Mouse (Mus musculus) myocyte (in vitro differentiated cells): Measurements from ENCODE around the gene 4930402H24Rik.

ENCODE experiments used
- POLR2A ChIP-seq: IDR thresholded peaks from one replicate; pipeline ENCODE4 v1.6.1; 2011; ENCODE audit warnings: low read depth, mild to moderate bottlenecking, control low read depth, moderate library complexity; ENCODE audit not compliant: insufficient read length
- REST ChIP-seq: IDR thresholded peaks from one replicate; pipeline ENCODE4 v1.6.1; 2011; ENCODE audit warnings: mild to moderate bottlenecking, control low read depth, moderate library complexity; ENCODE audit not compliant: insufficient read depth, insufficient read length

DNA sequence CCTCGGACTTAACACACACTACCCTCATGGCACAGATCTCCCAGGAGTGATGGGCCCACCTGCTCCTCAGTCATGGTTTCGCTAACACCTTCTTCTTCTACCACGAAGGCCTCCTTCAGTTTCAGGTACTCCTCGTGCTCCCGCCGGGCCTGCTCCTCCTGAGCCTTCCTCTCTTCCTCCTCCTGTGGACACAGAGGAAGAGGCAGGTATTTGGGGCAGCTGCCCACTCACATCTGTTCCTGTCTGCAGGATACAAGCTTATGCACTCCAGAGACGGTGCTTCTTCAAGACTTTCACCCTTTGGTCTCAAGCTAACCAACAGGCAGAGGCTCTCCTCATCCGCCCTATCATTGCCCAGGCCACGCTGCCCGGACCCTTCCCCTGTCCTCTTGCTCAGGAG, 247.7 kb downstream of the 4930402H24Rik start:
- no peak for TF ChIP-seq REST
- no peak for TF ChIP-seq POLR2A
